Mouse (Mus musculus) megakaryocyte, embryonic 14.5 days (primary cell): ENCODE measurements around the gene Adamts8. TPM values are rescaled to one million over a fixed set of nuclear protein-coding genes. Genes with fewer than 3 reads are reported as not detected.

ENCODE experiments used
- H3K27me3 ChIP-seq: replicated peaks from 2 replicates; pipeline ENCODE3; 2012; ENCODE audit warnings: inconsistent platforms
- H3K36me3 ChIP-seq: replicated peaks from 2 replicates; pipeline ENCODE3; 2012; ENCODE audit warnings: low read length, inconsistent platforms, mixed read lengths
- H3K4me1 ChIP-seq: 2 replicates; pipeline ENCODE4 v1.6.1; 2012; ENCODE audit warnings: inconsistent platforms
- H3K4me3 ChIP-seq: replicated peaks from 2 replicates; pipeline ENCODE3; 2012; ENCODE audit warnings: moderate library complexity, mild to moderate bottlenecking, inconsistent platforms
- H3K9me3 ChIP-seq: 2 replicates; pipeline ENCODE4 v1.6.1; 2012; ENCODE audit warnings: inconsistent platforms
- FLI1 ChIP-seq: IDR thresholded peaks from 2 replicates; pipeline ENCODE4 v1.6.1; 2012; ENCODE audit warnings: low read length, inconsistent platforms, mixed read lengths
- GATA1 ChIP-seq: IDR thresholded peaks from 3 replicates; pipeline ENCODE4 v1.6.1; 2012; ENCODE audit warnings: mixed read lengths, low read length, inconsistent platforms, borderline replicate concordance
- polyA plus RNA-seq: library from polyadenylated mRNA; stranded (reverse); fragments of >175 nt; gene quantifications from 2 replicates; pipeline ENCODE4 v1.2.3, GENCODE M21; 2012; ENCODE audit warnings: low replicate concordance; ENCODE audit not compliant: insufficient read depth

The Adamts8 gene
- not detected in 2 replicates for polyA plus RNA-seq

- H3K4me3 ChIP-seq: peak within 1 kb of the TSS; percentile 83
- TF ChIP-seq GATA1: no peak
- TF ChIP-seq FLI1: no peak
- H3K36me3 ChIP-seq: no peaks in the 10 kb centered on the region
- peaks cover 76% of the 10 kb centered on the region for H3K27me3 ChIP-seq
- H3K4me1 ChIP-seq: peaks cover 13% of the 10 kb centered on the region
- no peaks in the 10 kb centered on the region for H3K9me3 ChIP-seq
Measured at GRCm38 (mm10) chr9:30942512-30943313, at the start of gene Adamts8. TSS of gene Adamts8 (plus strand) at chr9:30942562.

- H3K4me1 ChIP-seq: no peaks in the 10 kb centered on the region
- no peaks in the 10 kb centered on the region for H3K36me3 ChIP-seq
- peaks cover 6% of the 10 kb centered on the region for H3K9me3 ChIP-seq
- TF ChIP-seq FLI1: no peak
- no peak for TF ChIP-seq GATA1
- no peaks in the 10 kb centered on the region for H3K27me3 ChIP-seq
- H3K4me3 ChIP-seq: no peak overlapping the region
Measured at GRCm38 (mm10) chr9:30895618-30896017, 46.7 kb upstream of the Adamts8 start.

GRCm38 (mm10) chr9:30896752-30897151, 45.6 kb upstream of the Adamts8 start:
- H3K9me3 ChIP-seq: peaks cover 14% of the 10 kb centered on the region
- H3K4me3 ChIP-seq: no peak overlapping the region
- H3K36me3 ChIP-seq: no peaks in the 10 kb centered on the region
- H3K27me3 ChIP-seq: no peaks in the 10 kb centered on the region
- no peak for TF ChIP-seq FLI1
- TF ChIP-seq GATA1: no peak
- no peaks in the 10 kb centered on the region for H3K4me1 ChIP-seq

GRCm38 (mm10) chr9:30897169-30897568, 45.2 kb upstream of the Adamts8 start:
- H3K4me1 ChIP-seq: no peaks in the 10 kb centered on the region
- H3K4me3 ChIP-seq: no peak overlapping the region
- H3K9me3 ChIP-seq: peaks cover 18% of the 10 kb centered on the region
- no peak for TF ChIP-seq GATA1
- TF ChIP-seq FLI1: no peak
- H3K27me3 ChIP-seq: no peaks in the 10 kb centered on the region
- no peaks in the 10 kb centered on the region for H3K36me3 ChIP-seq

GRCm38 (mm10) chr9:30902152-30902551, 40.2 kb upstream of the Adamts8 start:
- Histone ChIP-seq H3K27me3 (no peaks in the 10 kb centered on the region), H3K36me3 (no peaks in the 10 kb centered on the region), H3K9me3 (peaks cover 22% of the 10 kb centered on the region), H3K4me1 (no peaks in the 10 kb centered on the region), H3K4me3 (no peak overlapping the region)
- TF ChIP-seq GATA1 (no peak), FLI1 (no peak)

GRCm38 (mm10) chr9:30902641-30903040, 39.7 kb upstream of the Adamts8 start:
- Histone ChIP-seq H3K4me1 (no peaks in the 10 kb centered on the region), H3K36me3 (no peaks in the 10 kb centered on the region), H3K27me3 (no peaks in the 10 kb centered on the region), H3K9me3 (peaks cover 22% of the 10 kb centered on the region), H3K4me3 (no peak overlapping the region)
- TF ChIP-seq GATA1 (no peak), FLI1 (no peak)

GRCm38 (mm10) chr9:30903266-30903665, 39.1 kb upstream of the Adamts8 start:
- H3K4me1 ChIP-seq: no peaks in the 10 kb centered on the region
- TF ChIP-seq FLI1 (no peak), GATA1 (no peak)
- no peak overlapping the region for H3K4me3 ChIP-seq
- peaks cover 22% of the 10 kb centered on the region for H3K9me3 ChIP-seq
- H3K27me3 ChIP-seq: no peaks in the 10 kb centered on the region
- no peaks in the 10 kb centered on the region for H3K36me3 ChIP-seq

- Histone ChIP-seq H3K4me3 (no peak overlapping the region), H3K9me3 (peaks cover 17% of the 10 kb centered on the region), H3K4me1 (no peaks in the 10 kb centered on the region), H3K36me3 (no peaks in the 10 kb centered on the region), H3K27me3 (peaks cover 4% of the 10 kb centered on the region)
- TF ChIP-seq FLI1: no peak
- no peak for TF ChIP-seq GATA1
Measured at GRCm38 (mm10) chr9:30905861-30906260, 36.5 kb upstream of the Adamts8 start.

- Histone ChIP-seq H3K4me3 (no peak overlapping the region), H3K4me1 (no peaks in the 10 kb centered on the region), H3K36me3 (no peaks in the 10 kb centered on the region), H3K9me3 (peaks cover 11% of the 10 kb centered on the region), H3K27me3 (peaks cover 4% of the 10 kb centered on the region)
- no peak for TF ChIP-seq FLI1
- no peak for TF ChIP-seq GATA1
Measured at GRCm38 (mm10) chr9:30906426-30906825, 35.9 kb upstream of the Adamts8 start.

- TF ChIP-seq FLI1: no peak
- TF ChIP-seq GATA1: no peak
- H3K36me3 ChIP-seq: no peaks in the 10 kb centered on the region
- H3K27me3 ChIP-seq: peaks cover 4% of the 10 kb centered on the region
- no peaks in the 10 kb centered on the region for H3K4me1 ChIP-seq
- H3K4me3 ChIP-seq: no peak overlapping the region
- no peaks in the 10 kb centered on the region for H3K9me3 ChIP-seq
Measured at GRCm38 (mm10) chr9:30907677-30908295, 34.6 kb upstream of the Adamts8 start.
